Comparison of ENCODE assay signal across 25 mouse cellular contexts in the genomic region with DNA sequence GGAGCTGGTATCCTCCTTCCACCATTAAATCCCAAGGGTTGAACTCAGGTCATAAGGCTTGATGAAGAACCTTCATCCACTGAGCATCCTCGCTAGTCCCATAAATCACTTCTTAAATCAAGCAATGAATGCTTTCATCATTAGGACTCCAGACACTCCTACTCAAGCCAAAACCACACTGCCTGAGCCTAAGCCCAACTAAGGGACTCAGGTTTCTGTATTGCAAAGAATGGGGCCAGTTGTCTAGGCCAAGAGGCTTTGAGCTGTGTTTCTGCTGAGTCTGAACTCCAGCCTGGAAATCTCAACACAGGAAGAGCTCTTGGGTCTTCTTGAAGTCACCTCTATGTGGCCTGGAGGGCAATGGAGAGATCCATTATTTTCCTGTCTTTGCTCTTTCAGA.
"Had no signal": no experiment of that assay in that cellular context is flagged by ENCODE, and none has a peak within 500 bp of the region (broad histone marks: within the 10 kb centered on the region; RNA-seq: fewer than 3 reads in every experiment).

No protein-coding gene starts in this region.

- H3K27ac ChIP-seq: gastrocnemius, adult 2 months; heart, embryonic 10.5 days; hindbrain, embryonic 10.5 days; hindbrain, embryonic 12.5 days; hindbrain, embryonic 14.5 days; layer of hippocampus, adult 2 months; left cerebral cortex, adult 2 months; limb, embryonic 10.5 days; limb, embryonic 12.5 days; liver, embryonic 13.5 days; liver, embryonic 15.5 days had no signal

- H3K27me3 ChIP-seq: heart, embryonic 12.5 days; hindbrain, embryonic 12.5 days; limb, embryonic 12.5 days; liver, embryonic 13.5 days; liver, embryonic 15.5 days had no signal

- DNase-seq: gastrocnemius, adult 2 months; gastrocnemius, postnatal 10 days; heart, adult 18-20 months; heart, postnatal 10 days; heart, postnatal 4 days; kidney, adult 18-20 months; kidney, adult 8-10 months; kidney, postnatal 10 days; kidney, postnatal 25 days; kidney, postnatal 4 days; liver; liver, embryonic 13.5 days had no signal

- H3K4me3 ChIP-seq: gastrocnemius, adult 2 months; heart, embryonic 10.5 days; heart, embryonic 12.5 days; hindbrain, embryonic 10.5 days; hindbrain, embryonic 12.5 days; layer of hippocampus, adult 2 months; left cerebral cortex, adult 2 months; limb, embryonic 10.5 days; limb, embryonic 12.5 days; liver, embryonic 13.5 days; liver, embryonic 15.5 days had no signal

- H3K9ac ChIP-seq: heart, embryonic 12.5 days; hindbrain, embryonic 12.5 days; hindbrain, embryonic 14.5 days; limb, embryonic 12.5 days; liver, embryonic 13.5 days; liver, embryonic 15.5 days had no signal

- H3K36me3 ChIP-seq: heart, embryonic 10.5 days; heart, embryonic 12.5 days; hindbrain, embryonic 10.5 days; hindbrain, embryonic 12.5 days; limb, embryonic 10.5 days; limb, embryonic 12.5 days; liver, embryonic 13.5 days; liver, embryonic 15.5 days had no signal

- H3K4me2 ChIP-seq: heart, embryonic 12.5 days; hindbrain, embryonic 12.5 days; hindbrain, embryonic 14.5 days; limb, embryonic 12.5 days; liver, embryonic 11.5 days; liver, embryonic 13.5 days; liver, embryonic 15.5 days had no signal

- H3K9me3 ChIP-seq: heart, embryonic 10.5 days; heart, embryonic 12.5 days; hindbrain, embryonic 10.5 days; hindbrain, embryonic 12.5 days; limb, embryonic 10.5 days; limb, embryonic 12.5 days; liver, embryonic 13.5 days; liver, embryonic 15.5 days had no signal

- ATAC-seq: hindbrain, embryonic 16.5 days; intestine, postnatal 0 days had no signal

- H3K4me1 ChIP-seq: heart, embryonic 10.5 days; heart, embryonic 12.5 days; hindbrain, embryonic 10.5 days; hindbrain, embryonic 12.5 days; limb, embryonic 10.5 days; limb, embryonic 12.5 days; liver, embryonic 13.5 days; liver, embryonic 15.5 days had no signal
